Mouse (Mus musculus): ENCODE data around the gene Ptprt. TPM values are rescaled to one million over a fixed set of nuclear protein-coding genes. Genes with fewer than 3 reads are reported as not detected.

Ptprt gene
- polyA plus RNA-seq, 1 experiment from 2014 or later: 0.48 TPM

GRCm38 (mm10) chr2:162658997-162659396 is 1.9 kb downstream of the Ptprt start:
- no peak overlapping the region for H3K9ac ChIP-seq
- H3K4me2 ChIP-seq: peak overlapping the region; percentile 32; the same call in 1 of the 2 replicates
- H3K4me3 ChIP-seq (replicated peaks): no peak overlapping the region
- WGBS (ENCODE audit: insufficient replicate concordance): under 1% methylated on average over 18 of the region's 18 CpGs
- no peaks in the 10 kb centered on the region for H3K36me3 ChIP-seq (replicated peaks)
- H3K9me3 ChIP-seq (replicated peaks): no peaks in the 10 kb centered on the region
- H3K4me1 ChIP-seq (replicated peaks): no peaks in the 10 kb centered on the region; the same call in 1 of the 2 replicates
- no peak for ATAC-seq (ENCODE audit: insufficient read depth)
- peaks cover 64% of the 10 kb centered on the region for H3K27me3 ChIP-seq
- H3K27ac ChIP-seq (replicated peaks): no peak overlapping the region

GRCm38 (mm10) chr2:162657541-162657940 is 3.4 kb downstream of the Ptprt start:
- no peak overlapping the region for H3K4me2 ChIP-seq
- H3K27ac ChIP-seq (replicated peaks): no peak overlapping the region
- no peak for ATAC-seq (ENCODE audit: insufficient read depth)
- H3K9me3 ChIP-seq (replicated peaks): no peaks in the 10 kb centered on the region
- no peaks in the 10 kb centered on the region for H3K36me3 ChIP-seq (replicated peaks)
- no peak overlapping the region for H3K9ac ChIP-seq
- no peak overlapping the region for H3K4me3 ChIP-seq (replicated peaks)
- no peaks in the 10 kb centered on the region; the same call in 1 of the 2 replicates for H3K4me1 ChIP-seq (replicated peaks)
- H3K27me3 ChIP-seq: peaks cover 56% of the 10 kb centered on the region
- WGBS (ENCODE audit: insufficient replicate concordance): 52% methylated on average over 7 of the region's 7 CpGs

- H3K9ac ChIP-seq: no peak overlapping the region
- H3K27ac ChIP-seq (replicated peaks): no peak overlapping the region
- 66% methylated on average over 4 of the region's 4 CpGs for WGBS (ENCODE audit: insufficient replicate concordance)
- H3K9me3 ChIP-seq (replicated peaks): no peaks in the 10 kb centered on the region
- no peak for ATAC-seq (ENCODE audit: insufficient read depth)
- H3K4me3 ChIP-seq (replicated peaks): no peak overlapping the region
- H3K4me2 ChIP-seq: no peak overlapping the region
- H3K4me1 ChIP-seq (replicated peaks): no peaks in the 10 kb centered on the region
- H3K27me3 ChIP-seq: peaks cover 24% of the 10 kb centered on the region
- no peaks in the 10 kb centered on the region for H3K36me3 ChIP-seq (replicated peaks)
Measured at GRCm38 (mm10) chr2:162654416-162654815, 6.5 kb downstream of the Ptprt start.

GRCm38 (mm10) chr2:162638676-162639075 is 22.3 kb downstream of the Ptprt start:
- Histone ChIP-seq H3K27me3 (no peaks in the 10 kb centered on the region), H3K4me2 (no peak overlapping the region), H3K36me3 (replicated peaks) (no peaks in the 10 kb centered on the region), H3K27ac (replicated peaks) (no peak overlapping the region), H3K4me3 (replicated peaks) (no peak overlapping the region), H3K9me3 (replicated peaks) (no peaks in the 10 kb centered on the region), H3K9ac (no peak overlapping the region), H3K4me1 (replicated peaks) (no peaks in the 10 kb centered on the region)
- no peak for ATAC-seq (ENCODE audit: insufficient read depth)
- WGBS (ENCODE audit: insufficient replicate concordance): 61% methylated on average over 4 of the region's 4 CpGs

- no peaks in the 10 kb centered on the region for H3K4me1 ChIP-seq (replicated peaks)
- no peaks in the 10 kb centered on the region for H3K36me3 ChIP-seq (replicated peaks)
- 77% methylated on average over 1 of the region's 1 CpGs for WGBS (ENCODE audit: insufficient replicate concordance)
- no peaks in the 10 kb centered on the region for H3K9me3 ChIP-seq (replicated peaks)
- no peak overlapping the region for H3K9ac ChIP-seq
- ATAC-seq (ENCODE audit: insufficient read depth): no peak
- no peak overlapping the region for H3K27ac ChIP-seq (replicated peaks)
- H3K4me3 ChIP-seq (replicated peaks): no peak overlapping the region
- H3K27me3 ChIP-seq: no peaks in the 10 kb centered on the region
- H3K4me2 ChIP-seq: no peak overlapping the region
Measured at GRCm38 (mm10) chr2:162637537-162637936, 23.4 kb downstream of the Ptprt start.

- Histone ChIP-seq H3K27me3 (no peaks in the 10 kb centered on the region), H3K27ac (replicated peaks) (no peak overlapping the region), H3K4me2 (no peak overlapping the region), H3K9me3 (replicated peaks) (no peaks in the 10 kb centered on the region), H3K36me3 (replicated peaks) (no peaks in the 10 kb centered on the region), H3K4me3 (replicated peaks) (no peak overlapping the region), H3K9ac (no peak overlapping the region), H3K4me1 (replicated peaks) (no peaks in the 10 kb centered on the region)
- no peak for ATAC-seq (ENCODE audit: insufficient read depth)
- WGBS (ENCODE audit: insufficient replicate concordance): 45% methylated on average over 9 of the region's 9 CpGs
Measured at GRCm38 (mm10) chr2:162636387-162637009, 24.4 kb downstream of the Ptprt start.

GRCm38 (mm10) chr2:162634901-162635300 is 26.0 kb downstream of the Ptprt start:
- H3K27ac ChIP-seq (replicated peaks): no peak overlapping the region
- H3K9ac ChIP-seq: no peak overlapping the region
- 61% methylated on average over 5 of the region's 5 CpGs for WGBS (ENCODE audit: insufficient replicate concordance)
- no peaks in the 10 kb centered on the region for H3K4me1 ChIP-seq (replicated peaks)
- H3K4me2 ChIP-seq: no peak overlapping the region
- no peaks in the 10 kb centered on the region for H3K36me3 ChIP-seq (replicated peaks)
- no peak for ATAC-seq (ENCODE audit: insufficient read depth)
- H3K4me3 ChIP-seq (replicated peaks): no peak overlapping the region
- no peaks in the 10 kb centered on the region for H3K9me3 ChIP-seq (replicated peaks)
- no peaks in the 10 kb centered on the region for H3K27me3 ChIP-seq

- whole genome bisulfite sequencing (ENCODE audit: insufficient replicate concordance): 45% methylated on average over 3 of the region's 3 CpGs
- no peak overlapping the region for H3K4me3 ChIP-seq (replicated peaks)
- no peak overlapping the region for H3K9ac ChIP-seq
- no peak overlapping the region for H3K27ac ChIP-seq (replicated peaks)
- no peaks in the 10 kb centered on the region for H3K36me3 ChIP-seq (replicated peaks)
- no peak overlapping the region for H3K4me2 ChIP-seq
- ATAC-seq (ENCODE audit: insufficient read depth): no peak
- no peaks in the 10 kb centered on the region for H3K27me3 ChIP-seq
- H3K9me3 ChIP-seq (replicated peaks): no peaks in the 10 kb centered on the region
- no peaks in the 10 kb centered on the region for H3K4me1 ChIP-seq (replicated peaks)
Measured at GRCm38 (mm10) chr2:162626076-162626475, 34.9 kb downstream of the Ptprt start.

- no peak overlapping the region for H3K4me2 ChIP-seq
- no peaks in the 10 kb centered on the region for H3K36me3 ChIP-seq (replicated peaks)
- ATAC-seq (ENCODE audit: insufficient read depth): no peak
- WGBS (ENCODE audit: insufficient replicate concordance): 69% methylated on average over 3 of the region's 3 CpGs
- H3K9me3 ChIP-seq (replicated peaks): no peaks in the 10 kb centered on the region
- no peak overlapping the region for H3K4me3 ChIP-seq (replicated peaks)
- H3K27ac ChIP-seq (replicated peaks): no peak overlapping the region
- H3K4me1 ChIP-seq (replicated peaks): no peaks in the 10 kb centered on the region
- H3K27me3 ChIP-seq: no peaks in the 10 kb centered on the region
- no peak overlapping the region for H3K9ac ChIP-seq
Measured at GRCm38 (mm10) chr2:162624707-162625106, 36.2 kb downstream of the Ptprt start.

- Histone ChIP-seq H3K9me3 (replicated peaks) (no peaks in the 10 kb centered on the region), H3K4me2 (no peak overlapping the region), H3K4me1 (replicated peaks) (no peaks in the 10 kb centered on the region), H3K27ac (replicated peaks) (no peak overlapping the region), H3K4me3 (replicated peaks) (no peak overlapping the region), H3K27me3 (no peaks in the 10 kb centered on the region), H3K9ac (no peak overlapping the region), H3K36me3 (replicated peaks) (no peaks in the 10 kb centered on the region)
- 41% methylated on average over 2 of the region's 2 CpGs for WGBS (ENCODE audit: insufficient replicate concordance)
- ATAC-seq (ENCODE audit: insufficient read depth): no peak
Measured at GRCm38 (mm10) chr2:162614256-162614655, 46.7 kb downstream of the Ptprt start.

- H3K27ac ChIP-seq (replicated peaks): no peak overlapping the region
- no peak overlapping the region for H3K4me3 ChIP-seq (replicated peaks)
- H3K4me1 ChIP-seq (replicated peaks): no peaks in the 10 kb centered on the region
- 50% methylated on average over 4 of the region's 4 CpGs for WGBS (ENCODE audit: insufficient replicate concordance)
- H3K4me2 ChIP-seq: no peak overlapping the region
- ATAC-seq (ENCODE audit: insufficient read depth): no peak
- H3K27me3 ChIP-seq: no peaks in the 10 kb centered on the region
- no peaks in the 10 kb centered on the region for H3K36me3 ChIP-seq (replicated peaks)
- no peak overlapping the region for H3K9ac ChIP-seq
- H3K9me3 ChIP-seq (replicated peaks): no peaks in the 10 kb centered on the region
Measured at GRCm38 (mm10) chr2:162613480-162613879, 47.5 kb downstream of the Ptprt start.

- Histone ChIP-seq H3K9me3 (replicated peaks) (0 out of 2 replicates have a peak, but pooled peaks cover 3% of the 10 kb centered on the region), H3K27me3 (no peaks in the 10 kb centered on the region), H3K27ac (replicated peaks) (no peak overlapping the region), H3K36me3 (replicated peaks) (no peaks in the 10 kb centered on the region), H3K9ac (no peak overlapping the region), H3K4me3 (replicated peaks) (no peak overlapping the region), H3K4me1 (replicated peaks) (no peaks in the 10 kb centered on the region), H3K4me2 (no peak overlapping the region)
- ATAC-seq (ENCODE audit: insufficient read depth): no peak
- WGBS (ENCODE audit: insufficient replicate concordance): 58% methylated on average over 5 of the region's 5 CpGs
Measured at GRCm38 (mm10) chr2:162602721-162603120, 58.2 kb downstream of the Ptprt start.

All from liver, embryonic 15.5 days (tissue).